Mouse (Mus musculus): ENCODE measurements around the gene Vrk3. TPM values are rescaled to one million over a fixed set of nuclear protein-coding genes. Genes with fewer than 3 reads are reported as not detected.

Vrk3 gene
- polyA plus RNA-seq, 1 experiment from 2014 or later, result 46.9 TPM

- Histone ChIP-seq H3K4me3 (ENCODE audit: low read length) (no peak overlapping the region), H3K4me2 (ENCODE audit: low read depth, low read length) (no peak overlapping the region), H3K27ac (ENCODE audit: low read length) (no peak overlapping the region), H3K36me3 (ENCODE audit: control insufficient read depth, insufficient read depth, low read length) (no peaks in the 10 kb centered on the region), H3K9me3 (ENCODE audit: control insufficient read depth, low read length) (no peaks in the 10 kb centered on the region; the same call in 1 of the 2 replicates), H3K9ac (ENCODE audit: low read length) (no peak overlapping the region), H3K27me3 (ENCODE audit: control insufficient read depth, insufficient read depth, low read depth, low read length) (no peaks in the 10 kb centered on the region), H3K4me1 (replicated peaks; ENCODE audit: control insufficient read depth, insufficient read depth, low read length) (no peaks in the 10 kb centered on the region)
- WGBS, result 73% methylated on average over 5 of the region's 5 CpGs
- no peak for ATAC-seq (ENCODE audit: low read depth)
Observed at GRCm38 (mm10) chr7:44709881-44710280, 38.3 kb upstream of the Vrk3 start.

- H3K4me2 ChIP-seq (ENCODE audit: low read depth, low read length), result no peak overlapping the region
- H3K27ac ChIP-seq (ENCODE audit: low read length), result no peak overlapping the region
- no peaks in the 10 kb centered on the region for H3K9me3 ChIP-seq (ENCODE audit: control insufficient read depth, low read length)
- H3K27me3 ChIP-seq (ENCODE audit: control insufficient read depth, insufficient read depth, low read depth, low read length), result no peaks in the 10 kb centered on the region
- 41% methylated on average over 5 of the region's 5 CpGs for WGBS
- no peak overlapping the region for H3K4me3 ChIP-seq (ENCODE audit: low read length)
- H3K4me1 ChIP-seq (replicated peaks; ENCODE audit: control insufficient read depth, insufficient read depth, low read length), result 0 out of 2 replicates have a peak, but pooled peaks cover 4% of the 10 kb centered on the region
- no peak overlapping the region for H3K9ac ChIP-seq (ENCODE audit: low read length)
- H3K36me3 ChIP-seq (ENCODE audit: control insufficient read depth, insufficient read depth, low read length), result no peaks in the 10 kb centered on the region
- no peak; the same call in 1 of the 2 replicates for ATAC-seq (ENCODE audit: low read depth)
Observed at GRCm38 (mm10) chr7:44722058-44722457, 26.2 kb upstream of the Vrk3 start.

GRCm38 (mm10) chr7:44724316-44724715 lies 23.9 kb upstream of the Vrk3 start:
- no peak for ATAC-seq (ENCODE audit: low read depth)
- Histone ChIP-seq H3K36me3 (ENCODE audit: control insufficient read depth, insufficient read depth, low read length) (no peaks in the 10 kb centered on the region), H3K9ac (ENCODE audit: low read length) (no peak overlapping the region), H3K27ac (ENCODE audit: low read length) (no peak overlapping the region), H3K9me3 (ENCODE audit: control insufficient read depth, low read length) (no peaks in the 10 kb centered on the region), H3K4me3 (ENCODE audit: low read length) (no peak overlapping the region), H3K27me3 (ENCODE audit: control insufficient read depth, insufficient read depth, low read depth, low read length) (no peaks in the 10 kb centered on the region), H3K4me2 (ENCODE audit: low read depth, low read length) (no peak overlapping the region), H3K4me1 (replicated peaks; ENCODE audit: control insufficient read depth, insufficient read depth, low read length) (0 out of 2 replicates have a peak, but pooled peaks cover 4% of the 10 kb centered on the region)
- WGBS, result 11% methylated on average over 7 of the region's 7 CpGs

- WGBS, result 51% methylated on average over 6 of the region's 6 CpGs
- no peaks in the 10 kb centered on the region for H3K9me3 ChIP-seq (ENCODE audit: control insufficient read depth, low read length)
- no peak for ATAC-seq (ENCODE audit: low read depth)
Observed at GRCm38 (mm10) chr7:44726343-44726742, 21.9 kb upstream of the Vrk3 start.

GRCm38 (mm10) chr7:44727151-44727550 lies 21.1 kb upstream of the Vrk3 start:
- H3K36me3 ChIP-seq (ENCODE audit: control insufficient read depth, insufficient read depth, low read length), result no peaks in the 10 kb centered on the region
- H3K27ac ChIP-seq (ENCODE audit: low read length), result peak overlapping the region; percentile 23
- H3K4me3 ChIP-seq (ENCODE audit: low read length), result no peak overlapping the region
- ATAC-seq (ENCODE audit: low read depth), result no peak
- no peaks in the 10 kb centered on the region for H3K9me3 ChIP-seq (ENCODE audit: control insufficient read depth, low read length)
- no peaks in the 10 kb centered on the region for H3K27me3 ChIP-seq (ENCODE audit: control insufficient read depth, insufficient read depth, low read depth, low read length)
- WGBS, result 43% methylated on average over 5 of the region's 5 CpGs
- no peak overlapping the region for H3K4me2 ChIP-seq (ENCODE audit: low read depth, low read length)
- 0 out of 2 replicates have a peak, but pooled peaks cover under 1% of the 10 kb centered on the region for H3K4me1 ChIP-seq (replicated peaks; ENCODE audit: control insufficient read depth, insufficient read depth, low read length)
- H3K9ac ChIP-seq (ENCODE audit: low read length), result no peak overlapping the region

More at GRCm38 (mm10) chr7:44726343-44726742, 21.9 kb upstream of the Vrk3 start:
- H3K4me1 ChIP-seq (replicated peaks; ENCODE audit: control insufficient read depth, insufficient read depth, low read length), result 0 out of 2 replicates have a peak, but pooled peaks cover 4% of the 10 kb centered on the region
- no peak overlapping the region for H3K4me2 ChIP-seq (ENCODE audit: low read depth, low read length)
- no peak overlapping the region for H3K4me3 ChIP-seq (ENCODE audit: low read length)
- H3K27ac ChIP-seq (ENCODE audit: low read length), result no peak overlapping the region
- no peaks in the 10 kb centered on the region for H3K27me3 ChIP-seq (ENCODE audit: control insufficient read depth, insufficient read depth, low read depth, low read length)
- H3K9ac ChIP-seq (ENCODE audit: low read length), result no peak overlapping the region
- H3K36me3 ChIP-seq (ENCODE audit: control insufficient read depth, insufficient read depth, low read length), result no peaks in the 10 kb centered on the region

GRCm38 (mm10) chr7:44728082-44728975 lies 19.9 kb upstream of the Vrk3 start:
- Histone ChIP-seq H3K4me2 (ENCODE audit: low read depth, low read length) (no peak overlapping the region), H3K27me3 (ENCODE audit: control insufficient read depth, insufficient read depth, low read depth, low read length) (no peaks in the 10 kb centered on the region), H3K9me3 (ENCODE audit: control insufficient read depth, low read length) (no peaks in the 10 kb centered on the region), H3K4me3 (ENCODE audit: low read length) (no peak overlapping the region), H3K27ac (ENCODE audit: low read length) (peak overlapping the region; percentile 23), H3K36me3 (ENCODE audit: control insufficient read depth, insufficient read depth, low read length) (no peaks in the 10 kb centered on the region), H3K9ac (ENCODE audit: low read length) (no peak overlapping the region), H3K4me1 (replicated peaks; ENCODE audit: control insufficient read depth, insufficient read depth, low read length) (no peaks in the 10 kb centered on the region)
- whole genome bisulfite sequencing, result 62% methylated on average over 11 of the region's 11 CpGs
- ATAC-seq (ENCODE audit: low read depth), result peak; percentile 79

- Histone ChIP-seq H3K36me3 (ENCODE audit: control insufficient read depth, insufficient read depth, low read length) (peaks cover 6% of the 10 kb centered on the region; the same call in 1 of the 2 replicates), H3K9ac (ENCODE audit: low read length) (no peak overlapping the region), H3K4me3 (ENCODE audit: low read length) (no peak overlapping the region), H3K9me3 (ENCODE audit: control insufficient read depth, low read length) (no peaks in the 10 kb centered on the region), H3K27me3 (ENCODE audit: control insufficient read depth, insufficient read depth, low read depth, low read length) (no peaks in the 10 kb centered on the region), H3K27ac (ENCODE audit: low read length) (no peak overlapping the region), H3K4me2 (ENCODE audit: low read depth, low read length) (no peak overlapping the region), H3K4me1 (replicated peaks; ENCODE audit: control insufficient read depth, insufficient read depth, low read length) (no peaks in the 10 kb centered on the region)
- 83% methylated on average over 9 of the region's 9 CpGs for WGBS
- ATAC-seq (ENCODE audit: low read depth), result no peak
Observed at GRCm38 (mm10) chr7:44733723-44734122, 14.5 kb upstream of the Vrk3 start.

- Histone ChIP-seq H3K9ac (ENCODE audit: low read length) (no peak overlapping the region), H3K4me1 (replicated peaks; ENCODE audit: control insufficient read depth, insufficient read depth, low read length) (peaks cover 7% of the 10 kb centered on the region), H3K4me2 (ENCODE audit: low read depth, low read length) (no peak overlapping the region), H3K36me3 (ENCODE audit: control insufficient read depth, insufficient read depth, low read length) (no peaks in the 10 kb centered on the region), H3K27me3 (ENCODE audit: control insufficient read depth, insufficient read depth, low read depth, low read length) (no peaks in the 10 kb centered on the region), H3K27ac (ENCODE audit: low read length) (no peak overlapping the region), H3K4me3 (ENCODE audit: low read length) (no peak overlapping the region), H3K9me3 (ENCODE audit: control insufficient read depth, low read length) (no peaks in the 10 kb centered on the region)
- ATAC-seq (ENCODE audit: low read depth), result no peak
- 75% methylated on average over 8 of the region's 8 CpGs for WGBS
Observed at GRCm38 (mm10) chr7:44741361-44741760, 6.9 kb upstream of the Vrk3 start.

GRCm38 (mm10) chr7:44744270-44744669 lies 3.9 kb upstream of the Vrk3 start:
- no peak overlapping the region for H3K27ac ChIP-seq (ENCODE audit: low read length)
- no peaks in the 10 kb centered on the region for H3K27me3 ChIP-seq (ENCODE audit: control insufficient read depth, insufficient read depth, low read depth, low read length)
- peaks cover 20% of the 10 kb centered on the region for H3K4me1 ChIP-seq (replicated peaks; ENCODE audit: control insufficient read depth, insufficient read depth, low read length)
- no peak for ATAC-seq (ENCODE audit: low read depth)
- H3K4me2 ChIP-seq (ENCODE audit: low read depth, low read length), result no peak overlapping the region
- H3K36me3 ChIP-seq (ENCODE audit: control insufficient read depth, insufficient read depth, low read length), result no peaks in the 10 kb centered on the region
- H3K9ac ChIP-seq (ENCODE audit: low read length), result no peak overlapping the region
- WGBS, result 50% methylated on average over 9 of the region's 9 CpGs
- no peaks in the 10 kb centered on the region for H3K9me3 ChIP-seq (ENCODE audit: control insufficient read depth, low read length)
- H3K4me3 ChIP-seq (ENCODE audit: low read length), result no peak overlapping the region

Measured in lung, embryonic 16.5 days (tissue).